ENCODE assay signal across 8 mouse cellular contexts in genomic region chr10:80827063-80827869, GRCm38 (mm10). TPM values are rescaled to one million over a fixed set of nuclear protein-coding genes. Genes with fewer than 3 reads are reported as not detected.
DNase-seq lines count a peak whose midpoint lies in the region; ATAC-seq and TF ChIP-seq lines count a peak whose summit lies in the region.

No protein-coding gene starts in this region.

- no peaks in the 10 kb centered on the region for H3K27me3 ChIP-seq in lung, embryonic 14.5 days (ENCODE audit: insufficient read depth, low read length)
- H3K27me3 ChIP-seq in intestine, postnatal 0 days (replicated peaks; ENCODE audit: control insufficient read depth, insufficient read depth, low read length) = no peaks in the 10 kb centered on the region
- no peaks in the 10 kb centered on the region for H3K27me3 ChIP-seq in neural tube, embryonic 14.5 days (ENCODE audit: control insufficient read depth, insufficient read depth, low read length)

- H3K4me3 ChIP-seq in lung, embryonic 14.5 days (ENCODE audit: low read depth, low read length) = peak overlapping the region; percentile 65
- peak overlapping the region; percentile 99 for H3K4me3 ChIP-seq in embryonic fibroblast, embryonic 13.5 days (ENCODE audit: insufficient read depth, low read length)
- peak overlapping the region; percentile 62 for H3K4me3 ChIP-seq in intestine, postnatal 0 days (ENCODE audit: low read depth, low read length)
- peak overlapping the region; percentile 70 for H3K4me3 ChIP-seq in neural tube, embryonic 14.5 days (ENCODE audit: low read depth, low read length)

- H3K36me3 ChIP-seq in lung, embryonic 14.5 days (ENCODE audit: insufficient read depth) = peaks cover 24% of the 10 kb centered on the region
- H3K36me3 ChIP-seq in intestine, postnatal 0 days (ENCODE audit: control insufficient read depth, insufficient read depth) = peaks cover 18% of the 10 kb centered on the region
- peaks cover 13% of the 10 kb centered on the region for H3K36me3 ChIP-seq in neural tube, embryonic 14.5 days (ENCODE audit: control insufficient read depth, insufficient read depth, low read length)

- no peak for ATAC-seq in lung, embryonic 14.5 days (ENCODE audit: insufficient read depth)
- ATAC-seq in intestine, postnatal 0 days = no peak
- no peak for ATAC-seq in neural tube, embryonic 14.5 days (ENCODE audit: low read depth)

- TF ChIP-seq CTCF in lung, embryonic 14.5 days (IDR thresholded peaks at IDR 0.05; ENCODE audit: low read depth) = no peak
- TF ChIP-seq CTCF in embryonic fibroblast, embryonic 13.5 days (IDR thresholded peaks at IDR 0.05; ENCODE audit: borderline replicate concordance, insufficient read depth, low read length) = no peak
- TF ChIP-seq CTCF in intestine, postnatal 0 days (IDR thresholded peaks at IDR 0.05; ENCODE audit: low read depth) = no peak

- peak overlapping the region; percentile 97 for H3K4me2 ChIP-seq in lung, embryonic 14.5 days
- H3K4me2 ChIP-seq in intestine, postnatal 0 days (replicated peaks; ENCODE audit: low read depth) = peak overlapping the region; percentile 94
- H3K4me2 ChIP-seq in neural tube, embryonic 14.5 days (ENCODE audit: low read depth, low read length) = peak overlapping the region; percentile 99

- no peaks in the 10 kb centered on the region for H3K4me1 ChIP-seq in lung, embryonic 14.5 days (ENCODE audit: insufficient read depth)
- no peaks in the 10 kb centered on the region for H3K4me1 ChIP-seq in embryonic fibroblast, embryonic 13.5 days (ENCODE audit: control insufficient read depth, insufficient read depth, low read length)
- peaks cover 7% of the 10 kb centered on the region; the same call in 1 of the 2 replicates for H3K4me1 ChIP-seq in intestine, postnatal 0 days (replicated peaks; ENCODE audit: control insufficient read depth, insufficient read depth, low read length)
- H3K4me1 ChIP-seq in neural tube, embryonic 14.5 days (ENCODE audit: control insufficient read depth, insufficient read depth, low read length) = peaks cover 8% of the 10 kb centered on the region

- WGBS in lung, embryonic 14.5 days = 6% methylated on average over 29 of the region's 29 CpGs
- 4% methylated on average over 29 of the region's 29 CpGs for WGBS in intestine, postnatal 0 days
- WGBS in neural tube, embryonic 14.5 days = 9% methylated on average over 29 of the region's 29 CpGs

- peak overlapping the region; percentile 89 for H3K27ac ChIP-seq in lung, embryonic 14.5 days (ENCODE audit: low read depth)
- H3K27ac ChIP-seq in embryonic fibroblast, embryonic 13.5 days (ENCODE audit: insufficient read depth, low read length) = peak overlapping the region; percentile 77; the same call in 1 of the 2 replicates
- peak overlapping the region; percentile 87 for H3K27ac ChIP-seq in intestine, postnatal 0 days (ENCODE audit: low read depth, low read length)
- H3K27ac ChIP-seq in neural tube, embryonic 14.5 days (ENCODE audit: low read depth, low read length) = peak overlapping the region; percentile 87

- H3K9me3 ChIP-seq in lung, embryonic 14.5 days (ENCODE audit: low read depth, low read length) = no peaks in the 10 kb centered on the region
- no peaks in the 10 kb centered on the region for H3K9me3 ChIP-seq in intestine, postnatal 0 days (ENCODE audit: control insufficient read depth)
- H3K9me3 ChIP-seq in neural tube, embryonic 14.5 days (ENCODE audit: control insufficient read depth, low read length) = no peaks in the 10 kb centered on the region

- no peak for DNase-seq in lung, embryonic 14.5 days
- no peak for DNase-seq in lung, postnatal 25 days (ENCODE audit: low spot score)
- no peak for DNase-seq in Muller cell, postnatal 12 days (ENCODE audit: inconsistent ontology term)
- DNase-seq in yolk sac, embryonic 10.5 days (ENCODE audit: low spot score) = no peak
- DNase-seq in spleen, postnatal 36 days (ENCODE audit: low spot score in 2 of 2) = no peak

- no peak for TF ChIP-seq POLR2A in embryonic fibroblast, embryonic 13.5 days (IDR thresholded peaks at IDR 0.05; ENCODE audit: low read depth, low read length)

- H3K9ac ChIP-seq in lung, embryonic 14.5 days = peak overlapping the region; percentile 85
- H3K9ac ChIP-seq in intestine, postnatal 0 days (ENCODE audit: low read depth, low read length) = peak overlapping the region; percentile 71
- H3K9ac ChIP-seq in neural tube, embryonic 14.5 days (replicated peaks; ENCODE audit: low read depth, low read length) = peak overlapping the region; percentile 86

RNA-seq across cellular contexts. Expression of gene Oaz1, which starts 0.8 kb away (rescaled TPM):
- polyA plus RNA-seq in lung, embryonic 14.5 days (2014; fragmentation: Nextera tagmentation; extraction: Ambion mirVana) = 1,866 and 1,984 TPM in 2 replicates
- 331 and 347 TPM in 2 replicates for polyA plus RNA-seq in embryonic fibroblast, embryonic 13.5 days (2011; ENCODE audit: insufficient read length, low read depth, missing spikeins)
- polyA plus RNA-seq in intestine, postnatal 0 days (2015; fragmentation: Nextera tagmentation; extraction: Ambion mirVana) = 1,008 and 1,019 TPM in 2 replicates
- polyA plus RNA-seq in neural tube, embryonic 14.5 days (2014; fragmentation: Nextera tagmentation; extraction: Ambion mirVana) = 1,177 and 1,236 TPM in 2 replicates

RNA-seq across cellular contexts. Expression of gene Jsrp1, which starts 14.0 kb away (rescaled TPM):
- polyA plus RNA-seq in lung, embryonic 14.5 days (2014; fragmentation: Nextera tagmentation; extraction: Ambion mirVana) = 0.93 and 0.97 TPM in 2 replicates
- 0.70 TPM in 1 of 2 replicates, not detected in the other for polyA plus RNA-seq in embryonic fibroblast, embryonic 13.5 days (2011; ENCODE audit: insufficient read length, low read depth, missing spikeins)
- polyA plus RNA-seq in intestine, postnatal 0 days (2015; fragmentation: Nextera tagmentation; extraction: Ambion mirVana) = 0.35 and 0.42 TPM in 2 replicates
- polyA plus RNA-seq in neural tube, embryonic 14.5 days (2014; fragmentation: Nextera tagmentation; extraction: Ambion mirVana) = 0.74 and 0.86 TPM in 2 replicates

RNA-seq across cellular contexts. Expression of gene Lingo3, which starts 16.6 kb away (rescaled TPM):
- 0.05 and 0.17 TPM in 2 replicates for polyA plus RNA-seq in lung, embryonic 14.5 days (2014; fragmentation: Nextera tagmentation; extraction: Ambion mirVana)
- 0.19 TPM in 1 of 2 replicates, not detected in the other for polyA plus RNA-seq in embryonic fibroblast, embryonic 13.5 days (2011; ENCODE audit: insufficient read length, low read depth, missing spikeins)
- polyA plus RNA-seq in intestine, postnatal 0 days (2015; fragmentation: Nextera tagmentation; extraction: Ambion mirVana) = 0.04 TPM in 1 of 2 replicates, not detected in the other
- polyA plus RNA-seq in neural tube, embryonic 14.5 days (2014; fragmentation: Nextera tagmentation; extraction: Ambion mirVana) = 8.1 and 12.0 TPM in 2 replicates

RNA-seq across cellular contexts. Expression of gene Amh, which starts 22.2 kb away (rescaled TPM):
- polyA plus RNA-seq in lung, embryonic 14.5 days (2014; fragmentation: Nextera tagmentation; extraction: Ambion mirVana) = 0.11 and 0.14 TPM in 2 replicates
- polyA plus RNA-seq in embryonic fibroblast, embryonic 13.5 days (2011; ENCODE audit: insufficient read length, low read depth, missing spikeins) = not detected in 2 replicates
- not detected in 2 replicates for polyA plus RNA-seq in intestine, postnatal 0 days (2015; fragmentation: Nextera tagmentation; extraction: Ambion mirVana)
- polyA plus RNA-seq in neural tube, embryonic 14.5 days (2014; fragmentation: Nextera tagmentation; extraction: Ambion mirVana) = 0.15 and 0.16 TPM in 2 replicates

RNA-seq across cellular contexts. Expression of gene Lsm7, which starts 27.7 kb away (rescaled TPM):
- polyA plus RNA-seq in lung, embryonic 14.5 days (2014; fragmentation: Nextera tagmentation; extraction: Ambion mirVana) = 334 and 337 TPM in 2 replicates
- 75.6 and 106 TPM in 2 replicates for polyA plus RNA-seq in embryonic fibroblast, embryonic 13.5 days (2011; ENCODE audit: insufficient read length, low read depth, missing spikeins)
- polyA plus RNA-seq in intestine, postnatal 0 days (2015; fragmentation: Nextera tagmentation; extraction: Ambion mirVana) = 129 and 130 TPM in 2 replicates
- 220 and 260 TPM in 2 replicates for polyA plus RNA-seq in neural tube, embryonic 14.5 days (2014; fragmentation: Nextera tagmentation; extraction: Ambion mirVana)
